Mouse (Mus musculus) MEL (cell line): ENCODE measurements around the gene Fstl5.

Experiments
- CTCF ChIP-seq, 3 experiments: IDR thresholded peaks in 2 of 3; conservative IDR thresholded peaks in 1 of 3; 2 replicates each; pipeline ENCODE4 v1.5.1; 2011 to 2012; ENCODE audit warnings: low read length in 3 of 3, low read depth in 2 of 3, mild to moderate bottlenecking in 2 of 3, improper control_type of control experiment in 1 of 3, inconsistent platforms in 1 of 3, mixed read lengths in 1 of 3, moderate library complexity in 1 of 3; ENCODE audit not compliant: control insufficient read depth in 1 of 3, insufficient read depth in 1 of 3, poor library complexity in 1 of 3, severe bottlenecking in 1 of 3
- ELF1 ChIP-seq: IDR thresholded peaks from 2 replicates; pipeline ENCODE4 v1.6.1; 2014; ENCODE audit warnings: low read depth, mild to moderate bottlenecking, inconsistent platforms, low read length, improper control_type of control experiment, moderate library complexity
- EP300 ChIP-seq, 2 experiments: IDR thresholded peaks; 2 replicates each; pipeline ENCODE4 v1.6.1; 2011; ENCODE audit warnings: improper control_type of control experiment in 2 of 2, low read length in 2 of 2, low read depth in 1 of 2, mild to moderate bottlenecking in 1 of 2
- HCFC1 ChIP-seq: IDR thresholded peaks from 2 replicates; pipeline ENCODE4 v1.6.1; 2012; ENCODE audit warnings: low read depth, mild to moderate bottlenecking, inconsistent platforms, low read length, improper control_type of control experiment, moderate library complexity
- JUND ChIP-seq: IDR thresholded peaks from 2 replicates; pipeline ENCODE4 v1.6.1; 2011; ENCODE audit warnings: low read depth, mild to moderate bottlenecking, improper control_type of control experiment, low read length
- MEF2A ChIP-seq: IDR thresholded peaks from 2 replicates; pipeline ENCODE4 v1.6.1; 2014; ENCODE audit warnings: low read depth, mild to moderate bottlenecking, inconsistent platforms, low read length, improper control_type of control experiment; ENCODE audit not compliant: poor library complexity, insufficient replicate concordance, severe bottlenecking; ENCODE audit errors: extremely low read depth
- MYB ChIP-seq: IDR thresholded peaks from 2 replicates; pipeline ENCODE4 v1.6.1; 2011; ENCODE audit warnings: mild to moderate bottlenecking, low read depth, low read length, improper control_type of control experiment
- NRF1 ChIP-seq: IDR thresholded peaks from 2 replicates; pipeline ENCODE4 v1.6.1; 2014; ENCODE audit warnings: low read depth, mild to moderate bottlenecking, inconsistent platforms, low read length, improper control_type of control experiment, moderate library complexity; ENCODE audit not compliant: poor library complexity, insufficient read depth, severe bottlenecking
- POLR2A ChIP-seq, 2 experiments: IDR thresholded peaks; 2 replicates each; pipeline ENCODE4 v1.6.1; 2011 to 2012; ENCODE audit warnings: low read length in 2 of 2, mild to moderate bottlenecking in 2 of 2, control low read depth in 1 of 2, improper control_type of control experiment in 1 of 2, low read depth in 1 of 2, moderate library complexity in 1 of 2; ENCODE audit not compliant: control insufficient read depth in 1 of 2, insufficient read depth in 1 of 2, poor library complexity in 1 of 2
- POLR2AphosphoS2 ChIP-seq: IDR thresholded peaks from 2 replicates; pipeline ENCODE4 v1.6.1; 2011; ENCODE audit warnings: low read length, improper control_type of control experiment
- POLR2AphosphoS5 ChIP-seq: IDR thresholded peaks from 2 replicates; pipeline ENCODE4 v1.6.1; 2012; ENCODE audit warnings: low read depth, borderline replicate concordance, mild to moderate bottlenecking, inconsistent platforms, low read length, moderate library complexity, mixed read lengths
- TBP ChIP-seq: IDR thresholded peaks from 2 replicates; pipeline ENCODE4 v1.8.0; 2011; ENCODE audit warnings: low read depth, low read length, improper control_type of control experiment
- ZMIZ1 ChIP-seq: IDR thresholded peaks from 2 replicates; pipeline ENCODE4 v1.6.1; 2012; ENCODE audit warnings: low read depth, mild to moderate bottlenecking, inconsistent platforms, low read length, improper control_type of control experiment, moderate library complexity
- ZNF384 ChIP-seq: IDR thresholded peaks from 2 replicates; pipeline ENCODE4 v1.6.1; 2012; ENCODE audit warnings: low read depth, mild to moderate bottlenecking, inconsistent platforms, low read length, improper control_type of control experiment

- TF ChIP-seq MYB (no peak), ELF1 (no peak), ZMIZ1 (no peak), POLR2AphosphoS2 (no peak), CTCF (IDR thresholded peaks at IDR 0.05 in 2 of 3, conservative IDR thresholded peaks at IDR 0.05 in 1 of 3; ENCODE audit: control insufficient read depth in 1 of 3, insufficient read depth in 1 of 3, low read depth in 2 of 3, low read length in 3 of 3, poor library complexity in 1 of 3, severe bottlenecking in 1 of 3) (no peak), ZNF384 (no peak), EP300 (IDR thresholded peaks at IDR 0.05; ENCODE audit: low read depth in 1 of 2, low read length in 2 of 2) (no peak), JUND (no peak), NRF1 (no peak), TBP (no peak), HCFC1 (no peak), POLR2AphosphoS5 (no peak), MEF2A (no peak), POLR2A (IDR thresholded peaks at IDR 0.05; ENCODE audit: control insufficient read depth in 1 of 2, insufficient read depth in 1 of 2, low read depth in 1 of 2, low read length in 2 of 2, poor library complexity in 1 of 2) (no peak)
These were observed 242.9 kb downstream of the Fstl5 start for GRCm38 (mm10) chr3:76316991-76317390.
